ENCODE assay signal across 17 mouse cellular contexts in the genomic region with DNA sequence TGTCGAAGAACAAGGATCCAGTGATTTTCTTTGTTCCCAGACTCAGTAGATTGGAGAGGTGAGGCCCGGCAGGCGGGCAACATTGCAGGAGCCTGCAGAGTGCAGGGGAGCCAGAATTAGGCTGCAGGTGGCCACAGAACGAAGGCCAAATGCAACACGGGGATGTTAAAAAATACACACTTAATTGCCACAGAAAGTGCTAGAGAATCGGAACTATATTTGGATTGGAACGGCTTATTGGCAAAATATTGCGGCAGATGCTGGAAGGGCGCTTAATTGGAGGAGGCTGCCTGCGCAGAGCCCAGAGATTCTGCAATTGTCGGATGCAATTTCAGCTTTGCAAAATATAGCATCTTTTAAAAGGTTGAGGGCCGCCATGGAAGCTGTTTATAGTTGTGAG. TPM values are rescaled to one million over a fixed set of nuclear protein-coding genes. Genes with fewer than 3 reads are reported as not detected.
A peak's percentile ranks its signal among the peaks of the same experiment; 100 is the strongest.
DNase-seq lines count a peak whose midpoint lies in the region; ATAC-seq and TF ChIP-seq lines count a peak whose summit lies in the region.
"Had no signal": no experiment of that assay in that cellular context is flagged by ENCODE, and none has a peak within 500 bp of the region (broad histone marks: within the 10 kb centered on the region; RNA-seq: fewer than 3 reads in every experiment).

No protein-coding gene starts in this region.

- H3K4me1 ChIP-seq in forebrain, postnatal 0 days (ENCODE audit: insufficient read depth), result peaks cover 4% of the 10 kb centered on the region; the same call in 1 of the 2 replicates
- H3K4me1 ChIP-seq in forebrain, embryonic 12.5 days, result no peaks in the 10 kb centered on the region
- no peaks in the 10 kb centered on the region for H3K4me1 ChIP-seq in midbrain, embryonic 10.5 days
- H3K4me1 ChIP-seq: heart, embryonic 15.5 days; hindbrain, embryonic 13.5 days; limb, embryonic 13.5 days; midbrain, embryonic 12.5 days had no signal

- H3K27ac ChIP-seq in forebrain, postnatal 0 days (ENCODE audit: low read depth, low read length), result peak overlapping the region; percentile 21; the same call in 1 of the 2 replicates
- no peak overlapping the region for H3K27ac ChIP-seq in forebrain, embryonic 12.5 days
- no peak overlapping the region for H3K27ac ChIP-seq in midbrain, embryonic 10.5 days (replicated peaks)
- H3K27ac ChIP-seq: heart, embryonic 15.5 days; hindbrain, embryonic 13.5 days; limb, embryonic 13.5 days; midbrain, embryonic 12.5 days had no signal

- no peaks in the 10 kb centered on the region for H3K9me3 ChIP-seq in forebrain, postnatal 0 days (ENCODE audit: low read length)
- H3K9me3 ChIP-seq in forebrain, embryonic 12.5 days, result no peaks in the 10 kb centered on the region
- H3K9me3 ChIP-seq in midbrain, embryonic 10.5 days (replicated peaks), result no peaks in the 10 kb centered on the region
- H3K9me3 ChIP-seq: heart, embryonic 15.5 days; hindbrain, embryonic 13.5 days; limb, embryonic 13.5 days; midbrain, embryonic 12.5 days had no signal

- H3K4me2 ChIP-seq in forebrain, postnatal 0 days (ENCODE audit: low read depth), result no peak overlapping the region
- no peak overlapping the region for H3K4me2 ChIP-seq in forebrain, embryonic 12.5 days
- H3K4me2 ChIP-seq: heart, embryonic 15.5 days; hindbrain, embryonic 13.5 days; limb, embryonic 13.5 days; midbrain, embryonic 12.5 days had no signal

- H3K27me3 ChIP-seq in forebrain, postnatal 0 days (ENCODE audit: insufficient read depth, low read length), result no peaks in the 10 kb centered on the region
- H3K27me3 ChIP-seq in forebrain, embryonic 12.5 days, result no peaks in the 10 kb centered on the region
- H3K27me3 ChIP-seq in midbrain, embryonic 10.5 days (ENCODE audit: low read depth, poor library complexity, severe bottlenecking), result no peaks in the 10 kb centered on the region
- H3K27me3 ChIP-seq: heart, embryonic 15.5 days; hindbrain, embryonic 13.5 days; limb, embryonic 13.5 days; midbrain, embryonic 12.5 days had no signal

- H3K9ac ChIP-seq in forebrain, postnatal 0 days, result no peak overlapping the region
- H3K9ac ChIP-seq in forebrain, embryonic 12.5 days, result no peak overlapping the region
- H3K9ac ChIP-seq: heart, embryonic 15.5 days; hindbrain, embryonic 13.5 days; limb, embryonic 13.5 days; midbrain, embryonic 12.5 days had no signal

- H3K4me3 ChIP-seq in forebrain, postnatal 0 days (ENCODE audit: low read depth, low read length), result no peak overlapping the region
- H3K4me3 ChIP-seq in forebrain, embryonic 12.5 days (replicated peaks), result no peak overlapping the region
- no peak overlapping the region for H3K4me3 ChIP-seq in midbrain, embryonic 10.5 days
- H3K4me3 ChIP-seq: heart, embryonic 15.5 days; hindbrain, embryonic 13.5 days; limb, embryonic 13.5 days; midbrain, embryonic 12.5 days had no signal

- 54% methylated on average over 12 of the region's 12 CpGs for WGBS in forebrain, postnatal 0 days
- WGBS in forebrain, embryonic 12.5 days, result 91% methylated on average over 12 of the region's 12 CpGs
- 92% methylated on average over 12 of the region's 12 CpGs for WGBS in midbrain, embryonic 10.5 days

- TF ChIP-seq CTCF in forebrain, postnatal 0 days (IDR thresholded peaks at IDR 0.05; ENCODE audit: low read depth), result no peak

- no peaks in the 10 kb centered on the region for H3K36me3 ChIP-seq in forebrain, postnatal 0 days (ENCODE audit: insufficient read depth)
- H3K36me3 ChIP-seq in forebrain, embryonic 12.5 days (replicated peaks), result no peaks in the 10 kb centered on the region
- no peaks in the 10 kb centered on the region for H3K36me3 ChIP-seq in midbrain, embryonic 10.5 days
- H3K36me3 ChIP-seq: heart, embryonic 15.5 days; hindbrain, embryonic 13.5 days; limb, embryonic 13.5 days; midbrain, embryonic 12.5 days had no signal

- ATAC-seq in forebrain, postnatal 0 days, result peak; percentile 59; the same call in 1 of the 2 replicates
- no peak for ATAC-seq in forebrain, embryonic 12.5 days (ENCODE audit: low FRiP score)
- ATAC-seq: CD4-positive, CD25-positive, alpha-beta regulatory T cell, adult 4 months had no signal

- peak; percentile 54 for DNase-seq in forebrain, postnatal 0 days
- DNase-seq in brain, embryonic 18.5 days (ENCODE audit: low read depth, low spot score), result peak; percentile 36
- peak; percentile 77 to 90 for DNase-seq in layer of hippocampus, adult 18-20 months (ENCODE audit: low spot score in 2 of 2)
- DNase-seq in right cerebral cortex, adult 2 months (ENCODE audit: low spot score in 2 of 2), result peak; percentile 49 to 54
- no peak for DNase-seq in urinary bladder, postnatal 36 days (ENCODE audit: low spot score in 2 of 2)
- DNase-seq in midbrain, embryonic 10.5 days (ENCODE audit: low spot score), result no peak
- DNase-seq: adrenal gland, postnatal 36 days; kidney, adult 2 months; kidney, postnatal 4 days had no signal

RNA-seq across cellular contexts. Expression of a gene that starts 46.4 kb away (rescaled TPM):
- total RNA-seq in forebrain, postnatal 0 days (2014; rRNA removed), result 115 and 159 TPM in 2 replicates
- 12.6 and 13.6 TPM in 2 replicates for polyA plus RNA-seq in forebrain, postnatal 0 days (2015; fragmentation: Nextera tagmentation; extraction: Ambion mirVana)
- 1.1 and 1.3 TPM in 2 replicates for polyA plus RNA-seq in forebrain, embryonic 12.5 days (2016; fragmentation: Nextera tagmentation; extraction: Ambion mirVana)
- 100 to 1,000 TPM; 359 to 377 TPM for total RNA-seq in layer of hippocampus, adult 18-20 months (2021)
- polyA plus RNA-seq in midbrain, embryonic 10.5 days (2016; fragmentation: Nextera tagmentation; extraction: Ambion mirVana), result 1.2 and 1.4 TPM in 2 replicates
- total RNA-seq: common myeloid progenitor, adult 5-6 weeks; granulocyte monocyte progenitor cell, adult 5-6 weeks had no signal
- polyA plus RNA-seq: CD4-positive, CD25-positive, alpha-beta regulatory T cell, adult 4 months had no signal

Comparison
In these comparisons a context has a peak if more than half of its experiments do, and no peak if none do; other contexts are left out.
1. DNase-seq: peak in forebrain, postnatal 0 days (single experiment), brain, embryonic 18.5 days (single experiment), layer of hippocampus, adult 18-20 months (2 of 2) and right cerebral cortex, adult 2 months (2 of 2); none in urinary bladder, postnatal 36 days (0 of 2) and midbrain, embryonic 10.5 days (single experiment).